Mouse (Mus musculus) MEL (cell line): ENCODE data around the gene Naa16. TPM values are rescaled to one million over a fixed set of nuclear protein-coding genes. Genes with fewer than 3 reads are reported as not detected.

Experiments
- DNase-seq: peaks from one replicate; pipeline ENCODE4 v3.0.0; 2011; ENCODE audit warnings: low read depth, low spot score
- H3K27ac ChIP-seq: 2 replicates; pipeline ENCODE4 v1.5.1; 2012; ENCODE audit warnings: low read depth, mild to moderate bottlenecking, control low read depth, low read length, moderate library complexity; ENCODE audit not compliant: control insufficient read depth
- H3K27me3 ChIP-seq, 2 experiments: fragments of 150-350 bp in 1 of 2; sonication (generic) in 1 of 2; 2 replicates each; pipeline ENCODE4 v1.6.1; 2012; ENCODE audit warnings: low read length in 2 of 2, mild to moderate bottlenecking in 2 of 2, improper control_type of control experiment in 1 of 2, moderate library complexity in 1 of 2; ENCODE audit not compliant: insufficient read depth in 2 of 2, control insufficient read depth in 1 of 2
- H3K36me3 ChIP-seq, 2 experiments: 2 replicates each; pipeline ENCODE4 v1.6.1; 2012 to 2014; ENCODE audit warnings: low read length in 2 of 2, improper control_type of control experiment in 1 of 2, inconsistent platforms in 1 of 2, mild to moderate bottlenecking in 1 of 2; ENCODE audit not compliant: insufficient read depth in 2 of 2, control insufficient read depth in 1 of 2
- H3K4me1 ChIP-seq, 2 experiments: fragments of 150-350 bp in 1 of 2; sonication (generic) in 1 of 2; 2 replicates each; pipeline ENCODE4 v1.6.1; 2012; ENCODE audit warnings: low read length in 2 of 2, improper control_type of control experiment in 1 of 2, mild to moderate bottlenecking in 1 of 2; ENCODE audit not compliant: insufficient read depth in 2 of 2, control insufficient read depth in 1 of 2
- H3K4me3 ChIP-seq, 2 experiments: fragments of 150-350 bp in 1 of 2; sonication (generic) in 1 of 2; 2 replicates each; pipeline ENCODE4 v1.5.1; 2012; ENCODE audit warnings: low read depth in 2 of 2, low read length in 2 of 2, mild to moderate bottlenecking in 2 of 2, moderate library complexity in 2 of 2, control low read depth in 1 of 2, improper control_type of control experiment in 1 of 2; ENCODE audit not compliant: control insufficient read depth in 1 of 2, insufficient read depth in 1 of 2
- H3K79me2 ChIP-seq: 2 replicates; pipeline ENCODE4 v1.6.1; 2012; ENCODE audit warnings: mild to moderate bottlenecking, low read length, moderate library complexity; ENCODE audit not compliant: control insufficient read depth, poor library complexity, insufficient read depth
- H3K9ac ChIP-seq: 2 replicates; pipeline ENCODE4 v1.6.1; 2012; ENCODE audit warnings: low read depth, mild to moderate bottlenecking, control low read depth, low read length, moderate library complexity; ENCODE audit not compliant: control insufficient read depth, poor library complexity, severe bottlenecking
- H3K9me3 ChIP-seq: fragments of 150-350 bp; sonication (generic); replicated peaks from 2 replicates; pipeline ENCODE4 v1.6.1; 2012; ENCODE audit warnings: mild to moderate bottlenecking, low read length, improper control_type of control experiment, moderate library complexity; ENCODE audit not compliant: insufficient read depth
- BHLHE40 ChIP-seq: IDR thresholded peaks from 2 replicates; pipeline ENCODE4 v1.6.1; 2012; ENCODE audit warnings: low read depth, mild to moderate bottlenecking, inconsistent platforms, low read length, improper control_type of control experiment, borderline replicate concordance
- CTCF ChIP-seq, 3 experiments: IDR thresholded peaks in 2 of 3; conservative IDR thresholded peaks in 1 of 3; 2 replicates each; pipeline ENCODE4 v1.5.1; 2011 to 2012; ENCODE audit warnings: low read length in 3 of 3, low read depth in 2 of 3, mild to moderate bottlenecking in 2 of 3, improper control_type of control experiment in 1 of 3, inconsistent platforms in 1 of 3, mixed read lengths in 1 of 3, moderate library complexity in 1 of 3; ENCODE audit not compliant: control insufficient read depth in 1 of 3, insufficient read depth in 1 of 3, poor library complexity in 1 of 3, severe bottlenecking in 1 of 3
- ELF1 ChIP-seq: IDR thresholded peaks from 2 replicates; pipeline ENCODE4 v1.6.1; 2014; ENCODE audit warnings: low read depth, mild to moderate bottlenecking, inconsistent platforms, low read length, improper control_type of control experiment, moderate library complexity
- EP300 ChIP-seq, 2 experiments: IDR thresholded peaks; 2 replicates each; pipeline ENCODE4 v1.6.1; 2011; ENCODE audit warnings: improper control_type of control experiment in 2 of 2, low read length in 2 of 2, low read depth in 1 of 2, mild to moderate bottlenecking in 1 of 2
- ETS1 ChIP-seq: IDR thresholded peaks from 2 replicates; pipeline ENCODE4 v1.6.1; 2012; ENCODE audit warnings: low read depth, mild to moderate bottlenecking, inconsistent platforms, low read length, improper control_type of control experiment, moderate library complexity
- GABPA ChIP-seq: IDR thresholded peaks from 2 replicates; pipeline ENCODE4 v1.6.1; 2012; ENCODE audit warnings: low read depth, mild to moderate bottlenecking, inconsistent platforms, low read length, improper control_type of control experiment, moderate library complexity
- GATA1 ChIP-seq: IDR thresholded peaks from 2 replicates; pipeline ENCODE4 v1.6.1; 2011; ENCODE audit warnings: low read depth, low read length, improper control_type of control experiment
- HCFC1 ChIP-seq: IDR thresholded peaks from 2 replicates; pipeline ENCODE4 v1.6.1; 2012; ENCODE audit warnings: low read depth, mild to moderate bottlenecking, inconsistent platforms, low read length, improper control_type of control experiment, moderate library complexity
- KAT2A ChIP-seq: conservative IDR thresholded peaks from 2 replicates; pipeline ENCODE4 v1.6.1; 2012; ENCODE audit warnings: low read depth, low read length, improper control_type of control experiment, inconsistent platforms
- MAFK ChIP-seq: IDR thresholded peaks from 2 replicates; pipeline ENCODE4 v1.6.1; 2011; ENCODE audit warnings: low read depth, mild to moderate bottlenecking, low read length, improper control_type of control experiment, borderline replicate concordance
- MAX ChIP-seq: IDR thresholded peaks from 2 replicates; pipeline ENCODE4 v1.6.1; 2011; ENCODE audit warnings: low read length, improper control_type of control experiment
- MAZ ChIP-seq: IDR thresholded peaks from 2 replicates; pipeline ENCODE4 v1.6.1; 2012; ENCODE audit warnings: low read depth, mild to moderate bottlenecking, inconsistent platforms, low read length, improper control_type of control experiment
- MXI1 ChIP-seq: IDR thresholded peaks from 2 replicates; pipeline ENCODE4 v1.6.1; 2011; ENCODE audit warnings: mild to moderate bottlenecking, low read depth, low read length, improper control_type of control experiment
- MYB ChIP-seq: IDR thresholded peaks from 2 replicates; pipeline ENCODE4 v1.6.1; 2011; ENCODE audit warnings: mild to moderate bottlenecking, low read depth, low read length, improper control_type of control experiment
- MYC ChIP-seq: IDR thresholded peaks from 2 replicates; pipeline ENCODE4 v1.6.1; 2011; ENCODE audit warnings: low read depth, mild to moderate bottlenecking, low read length, improper control_type of control experiment, moderate library complexity
- POLR2A ChIP-seq, 2 experiments: IDR thresholded peaks; 2 replicates each; pipeline ENCODE4 v1.6.1; 2011 to 2012; ENCODE audit warnings: low read length in 2 of 2, mild to moderate bottlenecking in 2 of 2, control low read depth in 1 of 2, improper control_type of control experiment in 1 of 2, low read depth in 1 of 2, moderate library complexity in 1 of 2; ENCODE audit not compliant: control insufficient read depth in 1 of 2, insufficient read depth in 1 of 2, poor library complexity in 1 of 2
- POLR2AphosphoS2 ChIP-seq: IDR thresholded peaks from 2 replicates; pipeline ENCODE4 v1.6.1; 2011; ENCODE audit warnings: low read length, improper control_type of control experiment
- POLR2AphosphoS5 ChIP-seq: IDR thresholded peaks from 2 replicates; pipeline ENCODE4 v1.6.1; 2012; ENCODE audit warnings: low read depth, borderline replicate concordance, mild to moderate bottlenecking, inconsistent platforms, low read length, moderate library complexity, mixed read lengths
- RAD21 ChIP-seq: IDR thresholded peaks from 2 replicates; pipeline ENCODE4 v1.6.1; 2011; ENCODE audit warnings: mild to moderate bottlenecking, low read depth, low read length, improper control_type of control experiment
- TAL1 ChIP-seq: IDR thresholded peaks from 2 replicates; pipeline ENCODE4 v1.6.1; 2012; ENCODE audit warnings: mild to moderate bottlenecking, inconsistent platforms, low read length, moderate library complexity, mixed read lengths
- TBP ChIP-seq: IDR thresholded peaks from 2 replicates; pipeline ENCODE4 v1.8.0; 2011; ENCODE audit warnings: low read depth, low read length, improper control_type of control experiment
- UBTF ChIP-seq: IDR thresholded peaks from 2 replicates; pipeline ENCODE4 v1.6.1; 2012; ENCODE audit warnings: low read depth, mild to moderate bottlenecking, inconsistent platforms, low read length, improper control_type of control experiment, moderate library complexity, borderline replicate concordance; ENCODE audit not compliant: insufficient read depth
- USF2 ChIP-seq, 2 experiments: IDR thresholded peaks; 2 replicates each; pipeline ENCODE4 v1.6.1; 2011 to 2012; ENCODE audit warnings: improper control_type of control experiment in 2 of 2, low read length in 2 of 2, borderline replicate concordance in 1 of 2, inconsistent platforms in 1 of 2, low read depth in 1 of 2, mild to moderate bottlenecking in 1 of 2; ENCODE audit not compliant: insufficient read depth in 1 of 2
- ZKSCAN1 ChIP-seq: IDR thresholded peaks from 2 replicates; pipeline ENCODE4 v1.6.1; 2012; ENCODE audit warnings: low read depth, mild to moderate bottlenecking, inconsistent platforms, low read length, improper control_type of control experiment, moderate library complexity
- ZNF384 ChIP-seq: IDR thresholded peaks from 2 replicates; pipeline ENCODE4 v1.6.1; 2012; ENCODE audit warnings: low read depth, mild to moderate bottlenecking, inconsistent platforms, low read length, improper control_type of control experiment
- polyA plus RNA-seq, 2 experiments: library from polyadenylated mRNA; stranded (reverse) in 1 of 2; unstranded in 1 of 2; fragments of >175 nt in 1 of 2; fragments of >200 nt in 1 of 2; gene quantifications; 2 replicates each; pipeline versions ENCODE4 v1.2.1 to v1.2.4; 2012; ENCODE audit warnings: low replicate concordance in 2 of 2, low read depth in 1 of 2; ENCODE audit not compliant: insufficient read length in 2 of 2, insufficient read depth in 1 of 2, missing spikeins in 1 of 2
- total RNA-seq: library from RNA; depleted of rRNA; stranded (reverse); fragments of 300-350 nt; gene quantifications from 2 replicates; pipeline ENCODE4 v1.2.3, GENCODE M21; 2012

Gene Naa16
- total and polyA plus RNA-seq, 3 experiments, result 22.4 to 51.6 TPM; not detected in 1

GRCm38 (mm10) chr14:79335613-79336012 lies 55.0 kb downstream of the Naa16 start:
- Histone ChIP-seq H3K4me1 (peaks cover 6 to 10% of the 10 kb centered on the region in 2 experiments), H3K27ac (no peak overlapping the region), H3K79me2 (no peaks in the 10 kb centered on the region; the same call in 1 of the 2 replicates), H3K27me3 (no peaks in the 10 kb centered on the region), H3K36me3 (peaks cover 9 to 19% of the 10 kb centered on the region in 2 experiments), H3K4me3 (no peak overlapping the region), H3K9me3 (no peaks in the 10 kb centered on the region), H3K9ac (no peak overlapping the region)
- DNase-seq, result no peak
- no peak for TF ChIP-seq EP300 (IDR thresholded peaks at IDR 0.05; ENCODE audit: low read depth in 1 of 2, low read length in 2 of 2)
- TF ChIP-seq MAX, result no peak
- TF ChIP-seq POLR2A (IDR thresholded peaks at IDR 0.05; ENCODE audit: control insufficient read depth in 1 of 2, insufficient read depth in 1 of 2, low read depth in 1 of 2, low read length in 2 of 2, poor library complexity in 1 of 2), result no peak
- TF ChIP-seq MAFK, result no peak
- TF ChIP-seq POLR2AphosphoS2, result no peak
- TF ChIP-seq GATA1, result no peak
- TF ChIP-seq MYC, result no peak
- no peak for TF ChIP-seq ZNF384
- TF ChIP-seq POLR2AphosphoS5, result no peak
- TF ChIP-seq HCFC1, result no peak
- TF ChIP-seq MYB, result no peak
- TF ChIP-seq TBP, result no peak

- Histone ChIP-seq H3K36me3 (peaks cover 5 to 14% of the 10 kb centered on the region in 2 experiments), H3K4me3 (no peak overlapping the region), H3K9me3 (no peaks in the 10 kb centered on the region), H3K27me3 (no peaks in the 10 kb centered on the region), H3K4me1 (peaks cover 10 to 16% of the 10 kb centered on the region in 2 experiments), H3K79me2 (no peaks in the 10 kb centered on the region; the same call in 1 of the 2 replicates), H3K9ac (no peak overlapping the region), H3K27ac (peak overlapping the region; percentile 82)
- TF ChIP-seq EP300 (IDR thresholded peaks at IDR 0.05; ENCODE audit: low read depth in 1 of 2, low read length in 2 of 2) (no peak), KAT2A (no peak), ZKSCAN1 (no peak), MAX (no peak), UBTF (no peak), GATA1 (no peak), ETS1 (no peak), USF2 (IDR thresholded peaks at IDR 0.05; ENCODE audit: borderline replicate concordance in 1 of 2, insufficient read depth in 1 of 2, low read depth in 1 of 2, low read length in 2 of 2) (no peak), MYC (no peak), ELF1 (no peak), HCFC1 (no peak), CTCF (IDR thresholded peaks at IDR 0.05 in 2 of 3, conservative IDR thresholded peaks at IDR 0.05 in 1 of 3; ENCODE audit: control insufficient read depth in 1 of 3, insufficient read depth in 1 of 3, low read depth in 2 of 3, low read length in 3 of 3, poor library complexity in 1 of 3, severe bottlenecking in 1 of 3) (no peak), POLR2A (IDR thresholded peaks at IDR 0.05; ENCODE audit: control insufficient read depth in 1 of 2, insufficient read depth in 1 of 2, low read depth in 1 of 2, low read length in 2 of 2, poor library complexity in 1 of 2) (no peak), GABPA (no peak), MAZ (no peak), MXI1 (no peak), BHLHE40 (no peak), ZNF384 (no peak), RAD21 (no peak), TAL1 (no peak)
- peak; percentile 35 for DNase-seq
These were observed 58.6 kb downstream of the Naa16 start for GRCm38 (mm10) chr14:79331936-79332335.
